Mouse (Mus musculus) ES-E14 (cell line): ENCODE measurements around the gene Fyttd1. TPM values are rescaled to one million over a fixed set of nuclear protein-coding genes. Genes with fewer than 3 reads are reported as not detected.

Experiments
- DNase-seq: peaks from one replicate; pipeline ENCODE4 v3.0.0-alpha.2; 2013; ENCODE audit warnings: low read depth, low spot score
- H3K27ac ChIP-seq: 2 replicates; pipeline ENCODE4 v1.5.1; 2012; ENCODE audit warnings: low read depth, mild to moderate bottlenecking, low read length, moderate library complexity, mixed read lengths; ENCODE audit not compliant: poor library complexity, insufficient read depth, severe bottlenecking
- H3K36me3 ChIP-seq: 2 replicates; pipeline ENCODE4 v1.6.1; 2012; ENCODE audit warnings: mild to moderate bottlenecking, low read length, moderate library complexity, mixed read lengths; ENCODE audit not compliant: control insufficient read depth, poor library complexity, insufficient read depth, severe bottlenecking
- H3K4me1 ChIP-seq, 2 experiments: fragments of 150-350 bp in 1 of 2; sonication (generic) in 1 of 2; 2 replicates each; pipeline ENCODE4 v1.6.1; 2012; ENCODE audit warnings: low read length in 2 of 2, mild to moderate bottlenecking in 1 of 2, mixed read lengths in 1 of 2; ENCODE audit not compliant: control insufficient read depth in 2 of 2, insufficient read depth in 2 of 2, poor library complexity in 1 of 2
- H3K4me3 ChIP-seq, 2 experiments: fragments of 150-350 bp in 1 of 2; sonication (generic) in 1 of 2; 2 replicates each; pipeline ENCODE4 v1.5.1; 2012; ENCODE audit warnings: low read length in 2 of 2, low read depth in 1 of 2, mild to moderate bottlenecking in 1 of 2, mixed read lengths in 1 of 2; ENCODE audit not compliant: insufficient read depth in 1 of 2, poor library complexity in 1 of 2, severe bottlenecking in 1 of 2
- H3K9ac ChIP-seq: 2 replicates; pipeline ENCODE4 v1.6.1; 2012; ENCODE audit warnings: low read depth, mild to moderate bottlenecking, low read length, mixed read lengths; ENCODE audit not compliant: poor library complexity, insufficient read depth, severe bottlenecking
- H3K9me3 ChIP-seq: fragments of 150-350 bp; sonication (generic); 2 replicates; pipeline ENCODE4 v1.6.1; 2012; ENCODE audit warnings: low read depth, mild to moderate bottlenecking, low read length; ENCODE audit not compliant: control insufficient read depth, insufficient read depth
- CHD2 ChIP-seq: IDR thresholded peaks from 2 replicates; pipeline ENCODE4 v1.6.1; 2014; ENCODE audit warnings: mild to moderate bottlenecking, low read depth, low read length, inconsistent platforms
- HCFC1 ChIP-seq: IDR thresholded peaks from 2 replicates; pipeline ENCODE4 v1.6.1; 2012; ENCODE audit warnings: low read length, inconsistent platforms, borderline replicate concordance; ENCODE audit not compliant: insufficient read depth
- MAFK ChIP-seq: IDR thresholded peaks from 2 replicates; pipeline ENCODE4 v1.6.1; 2014; ENCODE audit warnings: mild to moderate bottlenecking, low read depth, low read length, inconsistent platforms; ENCODE audit not compliant: insufficient read depth
- ZC3H11A ChIP-seq: IDR thresholded peaks from 2 replicates; pipeline ENCODE4 v1.6.1; 2012; ENCODE audit warnings: low read depth, mild to moderate bottlenecking, inconsistent platforms, low read length, borderline replicate concordance
- ZNF384 ChIP-seq: IDR thresholded peaks from 2 replicates; pipeline ENCODE4 v1.6.1; 2012; ENCODE audit warnings: low read depth, low read length, inconsistent platforms
- in situ Hi-C, 2 experiments: fragments of 600-800 bp; cut with MboI; formaldehyde crosslinking; loops; one replicate each; pipeline ENCODE4 v1.15.1; 2025; ENCODE audit warnings: low sequenced_read_pairs in 2 of 2, inconsistent platforms in 1 of 2; ENCODE audit not compliant: unreplicated experiment in 2 of 2
- total RNA-seq: library from RNA; depleted of rRNA; stranded (reverse); fragments of 300-350 nt; gene quantifications from 2 replicates; pipeline ENCODE4 v1.2.3, GENCODE M21; 2012; rRNA removed

The Fyttd1 gene
- total RNA-seq, 1 experiment, result 106 TPM

GRCm38 (mm10) chr16:32956889-32957288 lies 79.6 kb downstream of the Fyttd1 start:
- Histone ChIP-seq H3K4me1 (0 out of 4 replicates have a peak, but pooled peaks cover 0 to 2% of the 10 kb centered on the region in 2 experiments), H3K9ac (no peak overlapping the region), H3K27ac (no peak overlapping the region), H3K36me3 (no peaks in the 10 kb centered on the region; the same call in 1 of the 2 replicates), H3K9me3 (no peaks in the 10 kb centered on the region), H3K4me3 (no peak overlapping the region)
- DNase-seq, result no peak
- in situ Hi-C loops, result no loop called here
- TF ChIP-seq ZNF384 (no peak), MAFK (no peak), ZC3H11A (no peak), HCFC1 (no peak), CHD2 (no peak)

Other genes with a start within 250 kb of the Fyttd1 start
- 47.1 and 63.7 TPM in 2 replicates for gene Tnk2, start 233.6 kb upstream of the Fyttd1 start, total RNA-seq
- gene Muc4, start 141.6 kb upstream of the Fyttd1 start, total RNA-seq, result 0.11 and 0.13 TPM in 2 replicates
- gene Muc20, start 80.1 kb upstream of the Fyttd1 start, total RNA-seq, result not detected in 2 replicates
- gene Smbd1, start 67.0 kb upstream of the Fyttd1 start, total RNA-seq, result 0.58 TPM in 1 of 2 replicates, not detected in the other
- 18.6 and 19.4 TPM in 2 replicates for gene Rubcn, start 266 bp downstream of the Fyttd1 start, total RNA-seq
- gene Lrch3, start 36.6 kb downstream of the Fyttd1 start, total RNA-seq, result 11.0 and 15.8 TPM in 2 replicates
- gene Iqcg, start 178.7 kb downstream of the Fyttd1 start, total RNA-seq, result 9.8 and 11.3 TPM in 2 replicates
- 1,485 and 1,755 TPM in 2 replicates for gene Rpl35a, start 179.0 kb downstream of the Fyttd1 start, total RNA-seq
- gene Lmln, start 185.0 kb downstream of the Fyttd1 start, total RNA-seq, result 9.1 and 12.9 TPM in 2 replicates